Mouse (Mus musculus): ENCODE measurements around the gene Mrps34. TPM values are rescaled to one million over a fixed set of nuclear protein-coding genes. Genes with fewer than 3 reads are reported as not detected.
A peak's percentile ranks its signal among the peaks of the same experiment; 100 is the strongest.

The Mrps34 gene
- polyA plus RNA-seq, 1 experiment from 2014 or later: 104 TPM

- TF ChIP-seq EP300 (optimal IDR thresholded peaks at IDR 0.05): no peak
- TF ChIP-seq CTCF (IDR thresholded peaks at IDR 0.05; ENCODE audit: low read depth): no peak
- ATAC-seq (ENCODE audit: low FRiP score, low TSS enrichment): no peak
Measured at GRCm38 (mm10) chr17:24851381-24852125, 43.4 kb upstream of the Mrps34 start.

DNA sequence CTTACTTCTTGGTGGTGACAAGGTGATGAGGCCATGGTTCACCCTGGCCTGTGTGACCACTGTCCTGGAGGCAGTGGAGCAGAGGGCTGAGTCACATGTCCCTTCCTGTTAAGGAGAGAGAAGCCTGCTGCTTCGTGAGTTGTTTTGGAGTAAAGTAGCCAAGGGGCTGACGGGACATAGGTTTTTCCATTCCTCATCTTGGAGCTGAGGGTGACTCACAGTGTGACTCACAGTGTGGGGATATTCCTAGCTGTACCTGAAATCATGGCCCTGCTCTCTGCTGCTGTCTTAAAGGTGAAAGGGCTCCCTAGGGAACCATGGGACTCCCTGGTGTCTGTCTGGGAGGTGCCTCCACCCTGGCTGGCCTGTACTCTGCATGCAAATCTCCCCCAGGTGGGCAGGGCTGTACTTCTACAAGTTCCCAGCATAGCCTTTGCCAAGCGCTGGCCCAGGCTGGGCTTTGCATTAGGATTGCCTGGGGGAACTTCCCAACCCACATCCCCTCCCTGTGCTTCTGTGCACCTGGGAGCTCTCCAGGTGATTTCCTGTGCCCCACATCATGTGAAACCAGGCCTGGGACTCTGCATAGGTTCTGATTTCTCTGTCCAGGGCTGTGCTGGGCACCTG lies 39.0 kb upstream of the Mrps34 start:
- Histone ChIP-seq H3K4me1 (replicated peaks; ENCODE audit: control insufficient read depth, insufficient read depth) (no peaks in the 10 kb centered on the region), H3K9me3 (ENCODE audit: control insufficient read depth, low read length) (no peaks in the 10 kb centered on the region), H3K36me3 (ENCODE audit: control insufficient read depth, insufficient read depth, low read length) (peaks cover 9% of the 10 kb centered on the region; the same call in 1 of the 2 replicates), H3K4me2 (replicated peaks; ENCODE audit: low read depth) (no peak overlapping the region), H3K27me3 (ENCODE audit: control insufficient read depth, insufficient read depth, low read length) (no peaks in the 10 kb centered on the region), H3K9ac (ENCODE audit: low read length) (no peak overlapping the region), H3K4me3 (ENCODE audit: low read depth, low read length) (no peak overlapping the region), H3K27ac (replicated peaks) (no peak overlapping the region; the same call in 1 of the 2 replicates)
- TF ChIP-seq CTCF (IDR thresholded peaks at IDR 0.05; ENCODE audit: low read depth) (no peak), EP300 (optimal IDR thresholded peaks at IDR 0.05) (no peak)
- DNase-seq (ENCODE audit: low spot score) (no peak), ATAC-seq (ENCODE audit: low FRiP score, low TSS enrichment) (no peak)
- 77% methylated on average over 3 of the region's 3 CpGs for WGBS

More at GRCm38 (mm10) chr17:24851381-24852125, 43.4 kb upstream of the Mrps34 start:
- DNase-seq (ENCODE audit: low spot score): no peak
- peaks cover 4% of the 10 kb centered on the region; the same call in 1 of the 2 replicates for H3K36me3 ChIP-seq (ENCODE audit: control insufficient read depth, insufficient read depth, low read length)
- peak overlapping the region; percentile 70; the same call in 1 of the 2 replicates for H3K4me3 ChIP-seq (ENCODE audit: low read depth, low read length)
- WGBS: 74% methylated on average over 10 of the region's 10 CpGs
- no peaks in the 10 kb centered on the region for H3K4me1 ChIP-seq (replicated peaks; ENCODE audit: control insufficient read depth, insufficient read depth)
- H3K27ac ChIP-seq (replicated peaks): no peak overlapping the region
- H3K27me3 ChIP-seq (ENCODE audit: control insufficient read depth, insufficient read depth, low read length): no peaks in the 10 kb centered on the region
- H3K9me3 ChIP-seq (ENCODE audit: control insufficient read depth, low read length): no peaks in the 10 kb centered on the region
- peak overlapping the region; percentile 72 for H3K9ac ChIP-seq (ENCODE audit: low read length)
- peak overlapping the region; percentile 92 for H3K4me2 ChIP-seq (replicated peaks; ENCODE audit: low read depth)

GRCm38 (mm10) chr17:24856589-24856988 lies 38.3 kb upstream of the Mrps34 start:
- Histone ChIP-seq H3K9ac (ENCODE audit: low read length) (no peak overlapping the region), H3K27me3 (ENCODE audit: control insufficient read depth, insufficient read depth, low read length) (no peaks in the 10 kb centered on the region), H3K36me3 (ENCODE audit: control insufficient read depth, insufficient read depth, low read length) (peaks cover 15% of the 10 kb centered on the region), H3K4me1 (replicated peaks; ENCODE audit: control insufficient read depth, insufficient read depth) (no peaks in the 10 kb centered on the region), H3K4me3 (ENCODE audit: low read depth, low read length) (no peak overlapping the region), H3K9me3 (ENCODE audit: control insufficient read depth, low read length) (no peaks in the 10 kb centered on the region), H3K4me2 (replicated peaks; ENCODE audit: low read depth) (no peak overlapping the region), H3K27ac (replicated peaks) (no peak overlapping the region)
- 93% methylated on average over 13 of the region's 13 CpGs for WGBS
- DNase-seq (ENCODE audit: low spot score) (no peak), ATAC-seq (ENCODE audit: low FRiP score, low TSS enrichment) (no peak)
- TF ChIP-seq EP300 (optimal IDR thresholded peaks at IDR 0.05): no peak
- TF ChIP-seq CTCF (IDR thresholded peaks at IDR 0.05; ENCODE audit: low read depth): no peak

DNA sequence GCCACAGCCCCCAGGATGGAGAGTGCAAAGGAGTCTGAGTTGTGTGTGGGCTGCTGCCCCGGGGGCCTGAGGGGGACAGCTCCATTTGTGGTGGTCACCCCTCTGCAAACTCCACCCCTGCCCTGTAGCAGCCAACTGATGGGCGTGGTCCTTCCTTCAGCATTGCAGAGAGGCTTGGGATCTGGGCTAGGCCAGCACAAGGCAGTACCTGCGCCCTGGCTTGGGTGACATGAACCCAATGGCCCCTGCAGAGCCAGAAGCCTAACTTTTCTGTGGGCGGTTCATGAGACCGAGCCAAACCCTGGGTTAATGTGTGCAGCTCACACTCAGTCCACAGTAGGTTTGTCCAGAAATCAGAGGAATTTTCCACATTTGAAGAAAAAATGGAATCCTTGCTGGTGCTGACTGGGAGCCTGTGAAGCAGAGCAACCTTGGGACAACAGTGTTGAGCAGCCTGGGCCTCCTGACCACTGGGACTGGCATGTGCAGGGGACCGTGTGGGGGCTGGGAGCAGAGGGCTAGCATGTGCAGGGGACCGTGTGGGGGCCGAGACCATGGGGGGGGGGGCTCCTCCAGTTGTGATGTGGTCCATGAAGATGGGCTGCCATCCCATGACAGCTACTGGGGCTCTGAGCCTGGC lies 37.0 kb upstream of the Mrps34 start:
- ATAC-seq (ENCODE audit: low FRiP score, low TSS enrichment): 0 out of 2 replicates have a peak, but pooled peaks have one; percentile 15
- Histone ChIP-seq H3K9me3 (ENCODE audit: control insufficient read depth, low read length) (no peaks in the 10 kb centered on the region), H3K4me2 (replicated peaks; ENCODE audit: low read depth) (no peak overlapping the region), H3K36me3 (ENCODE audit: control insufficient read depth, insufficient read depth, low read length) (peaks cover 15% of the 10 kb centered on the region), H3K27ac (replicated peaks) (no peak overlapping the region), H3K9ac (ENCODE audit: low read length) (no peak overlapping the region), H3K4me1 (replicated peaks; ENCODE audit: control insufficient read depth, insufficient read depth) (no peaks in the 10 kb centered on the region), H3K4me3 (ENCODE audit: low read depth, low read length) (no peak overlapping the region), H3K27me3 (ENCODE audit: control insufficient read depth, insufficient read depth, low read length) (no peaks in the 10 kb centered on the region)
- 85% methylated on average over 8 of the region's 8 CpGs for WGBS
- no peak for DNase-seq (ENCODE audit: low spot score)
- no peak for TF ChIP-seq CTCF (IDR thresholded peaks at IDR 0.05; ENCODE audit: low read depth)
- no peak for TF ChIP-seq EP300 (optimal IDR thresholded peaks at IDR 0.05)

DNA sequence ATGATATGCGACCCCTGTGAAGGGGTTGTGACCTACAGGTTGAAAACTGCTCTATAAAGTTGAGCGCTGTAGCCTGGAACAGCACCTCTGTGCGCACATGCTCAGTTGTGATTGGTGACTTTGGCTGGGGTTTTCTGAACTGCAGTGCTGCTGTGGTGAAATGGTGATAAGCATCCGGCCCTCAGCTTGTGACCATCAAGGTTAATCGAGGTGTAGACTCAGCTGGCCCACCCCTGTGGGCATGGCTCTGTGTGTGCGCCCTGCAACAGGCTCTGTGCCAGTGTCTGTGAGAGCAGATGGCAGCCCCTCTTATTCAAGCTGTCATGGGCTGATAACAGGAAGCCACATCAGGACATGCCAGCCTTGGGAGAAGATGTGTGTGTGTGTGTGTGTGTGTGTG lies 35.9 kb upstream of the Mrps34 start:
- DNase-seq (ENCODE audit: low spot score) (no peak), ATAC-seq (ENCODE audit: low FRiP score, low TSS enrichment) (no peak)
- no peak overlapping the region for H3K4me3 ChIP-seq (ENCODE audit: low read depth, low read length)
- no peaks in the 10 kb centered on the region for H3K9me3 ChIP-seq (ENCODE audit: control insufficient read depth, low read length)
- H3K36me3 ChIP-seq (ENCODE audit: control insufficient read depth, insufficient read depth, low read length): peaks cover 19% of the 10 kb centered on the region
- H3K9ac ChIP-seq (ENCODE audit: low read length): no peak overlapping the region
- H3K27me3 ChIP-seq (ENCODE audit: control insufficient read depth, insufficient read depth, low read length): no peaks in the 10 kb centered on the region
- no peak overlapping the region for H3K27ac ChIP-seq (replicated peaks)
- no peaks in the 10 kb centered on the region for H3K4me1 ChIP-seq (replicated peaks; ENCODE audit: control insufficient read depth, insufficient read depth)
- TF ChIP-seq EP300 (optimal IDR thresholded peaks at IDR 0.05) (no peak), CTCF (IDR thresholded peaks at IDR 0.05; ENCODE audit: low read depth) (no peak)
- H3K4me2 ChIP-seq (replicated peaks; ENCODE audit: low read depth): no peak overlapping the region
- WGBS: 88% methylated on average over 6 of the region's 6 CpGs

Data from stomach, postnatal 0 days (tissue).